ENCODE assay signal across 18 mouse cellular contexts in the genomic region with DNA sequence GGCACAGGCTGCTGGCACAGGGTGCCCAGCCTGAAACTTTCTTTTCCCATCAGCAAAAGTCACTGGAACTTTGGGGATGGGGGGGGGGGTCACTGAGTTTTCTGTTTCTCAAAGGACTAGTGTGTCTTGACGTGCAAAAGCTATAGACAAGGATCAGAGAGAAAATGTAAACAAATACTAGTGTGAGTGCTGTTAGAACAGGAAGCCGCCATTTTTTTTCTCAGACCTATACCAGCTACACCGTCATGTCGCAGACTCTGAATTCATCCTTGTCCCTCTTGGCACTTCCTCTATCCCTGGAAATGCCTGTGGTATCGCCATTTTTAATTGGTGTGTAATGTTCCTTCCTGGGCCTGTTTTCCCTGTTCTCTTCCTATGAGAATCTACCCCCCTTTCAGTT.
"Had no signal": no experiment of that assay in that cellular context is flagged by ENCODE, and none has a peak within 500 bp of the region (broad histone marks: within the 10 kb centered on the region; RNA-seq: fewer than 3 reads in every experiment).

No protein-coding gene starts in this region.

- H3K27ac ChIP-seq: left cerebral cortex, adult 2 months; liver, embryonic 13.5 days; midbrain, embryonic 12.5 days; midbrain, embryonic 15.5 days; neural tube, embryonic 13.5 days; stomach, embryonic 15.5 days had no signal

- H3K4me1 ChIP-seq: liver, embryonic 13.5 days had no signal

- H3K27me3 ChIP-seq: liver, embryonic 13.5 days; midbrain, embryonic 12.5 days; midbrain, embryonic 15.5 days; neural tube, embryonic 13.5 days; stomach, embryonic 15.5 days had no signal

- DNase-seq: kidney, adult 2 months; kidney, postnatal 10 days; kidney, postnatal 4 days; layer of hippocampus, postnatal 36 days; liver, embryonic 13.5 days; lung, adult 2 months; lung, postnatal 14 days; lung, postnatal 4 days; retina, postnatal 1 day; right cerebral cortex, postnatal 25 days; spleen, adult 18-20 months; thymus, postnatal 36 days had no signal

- ATAC-seq: midbrain, embryonic 15.5 days had no signal

- H3K4me3 ChIP-seq: left cerebral cortex, adult 2 months; liver, embryonic 13.5 days; midbrain, embryonic 12.5 days; midbrain, embryonic 15.5 days; myocyte; neural tube, embryonic 13.5 days; stomach, embryonic 15.5 days had no signal

- H3K36me3 ChIP-seq: liver, embryonic 13.5 days; midbrain, embryonic 12.5 days; midbrain, embryonic 15.5 days; neural tube, embryonic 13.5 days; stomach, embryonic 15.5 days had no signal

- H3K4me2 ChIP-seq: liver, embryonic 13.5 days; midbrain, embryonic 12.5 days; midbrain, embryonic 15.5 days; neural tube, embryonic 13.5 days; stomach, embryonic 15.5 days had no signal

- H3K9me3 ChIP-seq: midbrain, embryonic 12.5 days; midbrain, embryonic 15.5 days; neural tube, embryonic 13.5 days; stomach, embryonic 15.5 days had no signal

- H3K9ac ChIP-seq: liver, embryonic 13.5 days; midbrain, embryonic 12.5 days; midbrain, embryonic 15.5 days; neural tube, embryonic 13.5 days; stomach, embryonic 15.5 days had no signal
